Mouse (Mus musculus) forebrain, embryonic 16.5 days (tissue): ENCODE data around the gene 1700025F22Rik. TPM values are rescaled to one million over a fixed set of nuclear protein-coding genes. Genes with fewer than 3 reads are reported as not detected.
"Not testable (repeated sequence)": the region's sequence is repeated elsewhere in the genome, so short reads cannot be mapped to it uniquely, and the experiment has no call there.

Experiments
- ATAC-seq: fragments of 200-750 bp; cut with Nextera tagmentation; 2 replicates; pipeline ENCODE4 v1.8.0; 2017; ENCODE audit warnings: mild to moderate bottlenecking, moderate library complexity
- H3K27ac ChIP-seq: fragments of 300-500 bp; sonication (generic); 2 replicates; pipeline ENCODE4 v1.5.1; 2014; ENCODE audit warnings: low read length, control low read depth
- H3K27me3 ChIP-seq: fragments of 300-500 bp; sonication (generic); replicated peaks from 2 replicates; pipeline ENCODE4 v1.6.1; 2014; ENCODE audit warnings: low read length; ENCODE audit not compliant: control insufficient read depth, insufficient read depth
- H3K36me3 ChIP-seq: fragments of 300-500 bp; sonication (generic); 2 replicates; pipeline ENCODE4 v1.6.1; 2014; ENCODE audit not compliant: control insufficient read depth, insufficient read depth
- H3K4me1 ChIP-seq: fragments of 300-500 bp; sonication (generic); replicated peaks from 2 replicates; pipeline ENCODE4 v1.6.1; 2014; ENCODE audit warnings: low read length; ENCODE audit not compliant: control insufficient read depth, insufficient read depth
- H3K4me2 ChIP-seq: fragments of 300-500 bp; sonication (generic); 2 replicates; pipeline ENCODE4 v1.6.1; 2014; ENCODE audit warnings: mild to moderate bottlenecking, low read length, control low read depth
- H3K4me3 ChIP-seq: fragments of 300-500 bp; sonication (generic); replicated peaks from 2 replicates; pipeline ENCODE4 v1.5.1; 2014; ENCODE audit warnings: mild to moderate bottlenecking, low read length, control low read depth
- H3K9ac ChIP-seq: fragments of 300-500 bp; sonication (generic); replicated peaks from 2 replicates; pipeline ENCODE4 v1.6.1; 2014; ENCODE audit warnings: low read depth, low read length, control low read depth
- H3K9me3 ChIP-seq: fragments of 300-500 bp; sonication (generic); 2 replicates; pipeline ENCODE4 v1.6.1; 2016; ENCODE audit warnings: low read length; ENCODE audit not compliant: control insufficient read depth
- WGBS: fragments of 180-500 bp; shearing (Covaris S2); extraction: QIAGEN DNeasy Blood & Tissue Kit; methylation state at CpG from one replicate; pipeline ENCODE4 v1.1.7; 2014; 5-methylcytosine and 5-hydroxymethylcytosine counted together
- polyA plus RNA-seq: library from polyadenylated mRNA; unstranded; fragments of >200 nt; fragmentation: Nextera tagmentation; extraction: Ambion mirVana; gene quantifications from 2 replicates; pipeline ENCODE4 v1.2.1, GENCODE M21; 2015

The 1700025F22Rik gene
- not detected in 2 replicates for polyA plus RNA-seq

DNA sequence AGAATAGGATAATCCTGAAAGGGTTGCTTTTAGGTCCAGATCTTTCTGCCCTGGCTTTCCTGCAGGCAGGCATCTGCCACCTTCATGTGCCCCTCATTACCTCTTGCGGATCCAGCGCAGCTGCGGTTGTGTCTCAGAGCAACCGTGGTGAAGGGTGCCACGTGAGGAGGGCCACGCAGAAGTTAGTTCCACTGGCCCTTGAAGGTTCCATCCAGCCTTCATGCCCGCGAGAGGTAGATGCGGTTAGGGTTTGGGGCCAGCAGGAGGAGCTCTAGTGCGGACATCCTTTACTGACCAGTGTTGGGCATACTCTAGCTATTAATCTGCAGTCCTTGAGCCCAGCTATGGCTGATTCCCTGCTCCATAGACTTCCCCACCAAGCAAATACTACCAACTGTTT is at the start of gene 1700025F22Rik:
TSS of gene 1700025F22Rik (minus strand) at position 149 of the 400 bp plus-strand sequence.
- no peaks in the 10 kb centered on the region for H3K9me3 ChIP-seq
- no peak within 1 kb of the TSS for H3K9ac ChIP-seq
- H3K4me1 ChIP-seq = no peaks in the 10 kb centered on the region
- WGBS = 44% methylated on average over 10 of the region's 10 CpGs
- H3K27ac ChIP-seq = no peak within 1 kb of the TSS
- no peak for ATAC-seq
- no peak within 1 kb of the TSS for H3K4me2 ChIP-seq
- H3K27me3 ChIP-seq = no peaks in the 10 kb centered on the region
- H3K4me3 ChIP-seq = no peak within 1 kb of the TSS
- no peaks in the 10 kb centered on the region for H3K36me3 ChIP-seq

DNA sequence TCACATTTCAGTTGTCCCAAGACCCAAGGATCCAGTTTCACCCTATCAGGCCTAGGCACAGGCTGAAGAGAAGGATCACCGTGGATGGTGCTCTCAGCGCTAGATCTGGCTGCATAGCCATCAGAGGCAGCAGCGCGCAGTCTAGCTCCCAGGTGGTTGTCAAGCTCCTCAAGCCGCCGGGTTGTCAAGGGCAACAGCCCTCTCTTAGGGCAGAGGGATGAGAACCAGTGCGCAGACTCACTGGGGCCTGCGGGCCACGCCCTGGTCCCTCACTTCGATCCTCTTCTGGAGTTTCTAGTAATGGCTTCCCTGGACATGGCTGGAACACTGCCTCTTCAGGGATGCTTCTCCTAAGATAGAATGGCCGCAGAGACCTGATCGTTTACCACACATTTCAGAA is 31.4 kb upstream of the 1700025F22Rik start, which contains the start of gene Ms4a13:
TSS of gene Ms4a13 (minus strand) at position 192 of the 400 bp plus-strand sequence.
- Histone ChIP-seq H3K9ac (no peak within 1 kb of the TSS), H3K9me3 (no peaks in the 10 kb centered on the region), H3K27me3 (no peaks in the 10 kb centered on the region), H3K36me3 (no peaks in the 10 kb centered on the region), H3K4me2 (no peak within 1 kb of the TSS), H3K4me3 (no peak within 1 kb of the TSS), H3K27ac (no peak within 1 kb of the TSS), H3K4me1 (no peaks in the 10 kb centered on the region)
- ATAC-seq = no peak
- 63% methylated on average over 12 of the region's 12 CpGs for WGBS

DNA sequence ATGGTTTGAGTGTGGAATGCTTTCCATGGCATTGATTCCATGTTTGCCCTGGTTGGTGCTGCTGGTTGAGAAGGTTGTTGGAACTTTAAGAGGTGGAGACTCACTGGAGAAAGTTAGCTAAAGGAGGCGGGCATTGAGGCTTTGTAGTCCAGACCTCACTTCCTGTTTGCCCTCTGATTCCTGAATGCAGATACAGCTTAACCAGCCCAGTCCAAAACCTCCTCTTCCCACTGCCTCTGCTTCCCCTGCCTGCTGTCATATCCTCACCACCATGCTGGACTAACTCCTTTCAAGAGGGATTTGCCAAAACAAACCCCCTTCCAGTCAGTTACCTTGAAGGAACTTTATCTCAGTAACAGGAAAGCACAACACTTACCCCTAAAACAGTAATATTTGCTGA is 27.4 kb upstream of the 1700025F22Rik start:
- Histone ChIP-seq H3K36me3 (no peaks in the 10 kb centered on the region), H3K27me3 (no peaks in the 10 kb centered on the region), H3K9ac (no peak overlapping the region), H3K27ac (no peak overlapping the region), H3K4me1 (no peaks in the 10 kb centered on the region), H3K4me3 (no peak overlapping the region), H3K4me2 (no peak overlapping the region), H3K9me3 (no peaks in the 10 kb centered on the region)
- 65% methylated on average over 1 of the region's 1 CpGs for WGBS
- ATAC-seq = no peak

DNA sequence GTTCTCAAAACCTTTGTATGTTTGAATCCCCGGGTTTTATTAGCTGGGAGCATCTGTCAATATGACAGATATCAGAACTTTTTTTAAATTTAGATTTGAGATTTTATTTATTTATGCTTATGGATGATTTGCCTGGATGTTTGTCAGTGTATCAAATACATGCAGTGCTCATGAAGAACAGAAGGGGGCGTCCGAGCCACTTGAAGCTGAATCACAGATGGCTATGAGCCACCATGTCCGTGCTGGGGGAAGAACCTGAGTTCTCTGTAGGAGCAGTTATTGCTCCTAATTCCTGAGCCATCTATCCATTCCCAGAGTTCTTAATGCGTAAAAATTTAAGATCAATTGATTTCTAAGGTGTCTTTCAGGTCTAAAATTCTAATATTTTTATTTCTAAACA is 19.0 kb upstream of the 1700025F22Rik start:
- WGBS = 18% methylated on average over 5 of the region's 5 CpGs
- Histone ChIP-seq H3K27ac (no peak overlapping the region), H3K4me3 (no peak overlapping the region), H3K4me1 (no peaks in the 10 kb centered on the region), H3K36me3 (no peaks in the 10 kb centered on the region), H3K4me2 (no peak overlapping the region), H3K9me3 (no peaks in the 10 kb centered on the region), H3K27me3 (no peaks in the 10 kb centered on the region), H3K9ac (no peak overlapping the region)
- no peak for ATAC-seq

DNA sequence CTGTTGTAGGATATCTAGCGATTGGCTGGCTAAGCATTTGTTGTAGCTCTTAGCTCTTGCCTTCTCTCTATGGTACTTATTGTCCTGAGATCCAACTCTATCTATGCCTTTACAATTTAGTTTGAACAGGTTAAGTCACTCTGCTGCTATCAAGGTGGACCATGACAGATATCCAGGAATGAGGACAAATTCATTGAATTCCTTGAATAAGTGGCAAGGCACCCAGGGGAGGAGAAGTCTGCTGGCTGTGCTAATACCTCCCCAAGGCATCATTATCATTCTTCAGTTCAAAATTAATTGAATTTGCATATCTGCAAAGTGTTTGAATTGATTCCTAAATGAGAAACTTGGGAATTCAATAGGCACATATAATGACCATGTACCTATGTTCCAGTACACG is 12.3 kb upstream of the 1700025F22Rik start:
- Histone ChIP-seq H3K4me3 (no peak overlapping the region), H3K36me3 (no peaks in the 10 kb centered on the region), H3K4me2 (no peak overlapping the region), H3K27ac (no peak overlapping the region), H3K4me1 (no peaks in the 10 kb centered on the region), H3K9ac (no peak overlapping the region), H3K9me3 (no peaks in the 10 kb centered on the region), H3K27me3 (no peaks in the 10 kb centered on the region)
- 58% methylated on average over 2 of the region's 2 CpGs for WGBS
- no peak for ATAC-seq

DNA sequence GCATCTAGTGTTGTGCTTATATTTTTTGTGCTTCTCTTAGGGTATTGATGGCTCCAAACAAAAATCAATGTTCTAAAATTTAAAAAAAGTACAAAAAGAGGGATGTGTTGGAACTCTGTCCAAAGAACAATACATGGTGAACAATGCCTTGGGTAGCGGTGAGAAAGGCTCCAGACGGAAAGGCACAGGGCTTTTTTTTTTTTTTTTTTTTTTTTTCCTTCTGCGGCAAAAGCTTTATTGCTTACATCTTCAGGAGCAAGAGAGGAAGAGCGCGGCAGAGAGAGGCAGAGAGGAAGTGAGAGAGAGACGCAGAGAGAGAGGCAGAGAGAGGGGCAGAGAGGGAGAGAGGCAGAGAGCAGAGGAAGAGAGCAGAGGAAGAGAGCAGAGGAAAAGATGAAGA is 7.2 kb downstream of the 1700025F22Rik start:
- not testable (repeated sequence) for H3K4me2 ChIP-seq, H3K9me3 ChIP-seq, H3K9ac ChIP-seq, H3K36me3 ChIP-seq, ATAC-seq, H3K27ac ChIP-seq, H3K4me3 ChIP-seq, H3K4me1 ChIP-seq, H3K27me3 ChIP-seq
- WGBS = 82% methylated on average over 5 of the region's 6 CpGs

DNA sequence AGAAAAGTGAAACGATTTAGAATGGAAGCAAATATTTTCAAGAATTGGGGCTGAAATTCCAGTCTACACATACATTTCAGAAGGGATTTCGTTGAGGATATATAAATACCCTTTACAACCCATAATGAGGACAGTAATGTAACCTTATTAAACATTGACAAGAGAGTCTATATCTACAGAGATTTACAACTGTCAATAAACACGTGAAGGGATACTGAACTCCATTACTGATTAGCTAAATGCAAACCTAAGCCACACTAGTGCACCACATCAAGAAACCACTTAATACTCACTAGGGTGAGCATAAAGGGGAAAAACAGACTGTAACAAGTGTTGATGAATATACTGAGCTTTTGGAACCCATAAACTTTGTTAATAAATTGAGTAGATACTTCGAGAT is 29.8 kb downstream of the 1700025F22Rik start:
- 77% methylated on average over 4 of the region's 4 CpGs for WGBS
- no peak overlapping the region for H3K27ac ChIP-seq
- no peak overlapping the region for H3K9ac ChIP-seq
- no peaks in the 10 kb centered on the region for H3K27me3 ChIP-seq
- no peak overlapping the region for H3K4me3 ChIP-seq
- no peak for ATAC-seq
- H3K36me3 ChIP-seq = no peaks in the 10 kb centered on the region
- H3K9me3 ChIP-seq = no peaks in the 10 kb centered on the region
- H3K4me1 ChIP-seq = no peaks in the 10 kb centered on the region
- H3K4me2 ChIP-seq = no peak overlapping the region

DNA sequence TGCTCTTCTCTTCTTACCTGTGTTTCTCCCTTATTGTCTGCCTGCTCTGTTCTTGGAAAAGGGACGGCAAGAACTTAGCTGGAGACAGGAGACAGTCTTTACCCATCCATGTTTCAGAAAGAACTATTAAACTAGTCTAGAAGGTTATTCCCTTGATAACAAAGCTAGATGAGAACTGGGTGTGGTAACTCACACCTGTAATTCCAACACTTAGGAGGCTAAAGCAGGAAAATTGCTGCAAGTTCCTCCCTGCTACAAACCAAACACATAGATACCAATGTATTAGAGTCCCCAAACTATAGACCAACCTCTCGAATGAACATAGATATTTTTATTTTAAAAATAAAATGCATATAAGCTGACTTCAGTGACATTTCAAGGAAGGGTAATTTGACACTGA is 30.3 kb downstream of the 1700025F22Rik start:
- ATAC-seq = no peak
- no peaks in the 10 kb centered on the region for H3K9me3 ChIP-seq
- H3K27me3 ChIP-seq = no peaks in the 10 kb centered on the region
- H3K4me1 ChIP-seq = no peaks in the 10 kb centered on the region
- H3K27ac ChIP-seq = no peak overlapping the region
- no peaks in the 10 kb centered on the region for H3K36me3 ChIP-seq
- no peak overlapping the region for H3K9ac ChIP-seq
- H3K4me2 ChIP-seq = no peak overlapping the region
- 89% methylated on average over 2 of the region's 2 CpGs for WGBS
- no peak overlapping the region for H3K4me3 ChIP-seq

DNA sequence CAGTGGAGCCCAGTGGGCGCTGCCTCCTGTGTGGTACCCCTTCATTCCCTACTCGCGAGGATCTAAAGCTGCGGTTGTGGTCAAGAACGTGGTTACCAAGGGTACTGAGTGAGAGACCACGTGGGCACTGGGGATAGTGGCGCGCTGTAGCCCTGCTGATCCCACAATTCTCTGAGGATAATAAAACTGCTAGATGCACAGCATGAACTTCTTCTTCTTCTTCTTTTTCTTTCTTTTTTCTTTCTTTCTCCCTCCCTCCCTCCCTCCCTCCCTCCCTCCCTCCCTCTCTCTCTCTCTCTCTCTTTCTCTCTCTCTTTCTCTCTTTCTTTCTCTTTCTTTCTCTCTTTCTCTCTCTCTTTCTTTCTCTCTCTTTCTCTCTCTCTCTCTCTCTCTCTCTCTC is 34.3 kb downstream of the 1700025F22Rik start, which contains the start of gene 1700017D01Rik:
TSS of gene 1700017D01Rik (minus strand) at position 101 of the 400 bp plus-strand sequence.
- not testable (repeated sequence) for H3K27ac ChIP-seq, ATAC-seq, H3K36me3 ChIP-seq, H3K9me3 ChIP-seq, H3K4me3 ChIP-seq, H3K27me3 ChIP-seq, H3K9ac ChIP-seq, H3K4me1 ChIP-seq, H3K4me2 ChIP-seq
- WGBS = 86% methylated on average over 8 of the region's 8 CpGs

DNA sequence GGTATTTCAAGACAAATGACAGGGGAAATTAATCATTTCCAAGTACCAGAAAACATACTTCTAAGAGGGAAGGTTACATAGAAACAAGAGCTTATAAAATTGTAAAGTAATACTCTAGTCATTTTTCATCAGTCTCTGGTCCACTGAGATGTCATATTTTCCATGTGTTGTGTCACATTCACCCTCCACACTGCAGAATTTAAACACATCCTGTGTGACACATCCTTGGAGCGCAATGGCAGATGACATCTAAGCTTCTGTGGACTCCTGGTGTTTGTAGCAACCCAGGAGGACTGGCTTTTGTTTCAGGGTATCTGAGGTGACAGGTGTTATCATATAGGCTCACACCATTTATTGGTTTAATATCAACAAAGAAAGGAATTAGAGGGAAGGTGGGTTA is 35.4 kb downstream of the 1700025F22Rik start:
- Histone ChIP-seq H3K4me3 (no peak overlapping the region), H3K27ac (no peak overlapping the region), H3K36me3 (no peaks in the 10 kb centered on the region), H3K27me3 (no peaks in the 10 kb centered on the region), H3K4me2 (no peak overlapping the region), H3K9me3 (no peaks in the 10 kb centered on the region; the same call in 1 of the 2 replicates), H3K9ac (no peak overlapping the region), H3K4me1 (no peaks in the 10 kb centered on the region)
- WGBS = 95% methylated on average over 1 of the region's 1 CpGs
- ATAC-seq = no peak
